Mouse (Mus musculus): ENCODE results near the gene Tmem240. TPM values are rescaled to one million over a fixed set of nuclear protein-coding genes. Genes with fewer than 3 reads are reported as not detected.

Gene Tmem240
- polyA plus RNA-seq, 1 experiment from 2014 or later, result 0.39 TPM

DNA sequence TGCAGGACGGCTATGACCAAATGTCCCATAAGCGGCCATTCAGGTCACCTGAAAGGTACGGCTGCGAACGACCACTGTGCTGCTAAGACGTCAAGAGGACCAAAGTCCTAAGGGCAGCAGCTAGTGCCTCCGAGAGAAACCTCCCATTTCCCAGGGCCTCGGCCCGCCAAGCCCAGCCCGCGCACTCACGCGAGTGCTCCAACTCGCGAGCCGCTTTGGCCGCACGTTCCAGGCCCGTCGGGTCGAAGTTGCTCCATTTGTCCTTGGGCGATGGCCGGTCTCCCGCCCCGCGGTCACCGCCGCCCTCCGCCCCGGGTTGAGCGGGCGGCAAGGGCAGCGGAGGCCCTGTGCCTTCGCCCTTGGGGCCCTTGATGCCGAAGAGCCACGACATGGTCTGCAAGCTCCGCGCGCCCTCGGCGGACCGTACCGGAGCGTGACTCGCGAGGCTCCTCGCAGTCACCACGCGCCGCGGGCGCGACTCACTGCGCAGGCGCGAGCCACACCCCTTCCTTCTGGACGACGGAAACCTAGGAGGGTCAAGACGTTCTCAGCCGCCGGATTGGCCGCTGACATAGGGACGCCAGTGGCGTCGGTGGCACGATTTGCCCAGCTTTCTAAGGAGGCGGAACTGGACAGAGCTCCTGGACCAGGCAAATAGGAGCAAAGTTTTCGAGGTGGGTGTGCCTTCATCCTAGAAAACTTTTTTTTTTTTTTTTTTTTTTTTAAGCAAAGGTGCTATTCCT, 26.2 kb downstream of the Tmem240 start, which contains the start of gene Atad3a:
TSS of gene Atad3a (minus strand) at position 481 of the 743 bp plus-strand sequence.
- H3K27me3 ChIP-seq (ENCODE audit: control insufficient read depth, insufficient read depth, low read length), result no peaks in the 10 kb centered on the region
- under 1% methylated on average over 54 of the region's 68 CpGs for WGBS
- TF ChIP-seq EP300 (optimal IDR thresholded peaks at IDR 0.05) (no peak), CTCF (IDR thresholded peaks at IDR 0.05; ENCODE audit: low read depth) (no peak)
- peak within 1 kb of the TSS; percentile 56; the same call in 1 of the 2 replicates for H3K27ac ChIP-seq (replicated peaks)
- peak within 1 kb of the TSS; percentile 94 for H3K4me2 ChIP-seq (replicated peaks; ENCODE audit: low read depth)
- peak; percentile 98 for ATAC-seq (ENCODE audit: low FRiP score, low TSS enrichment)
- H3K9ac ChIP-seq (ENCODE audit: low read length), result peak within 1 kb of the TSS; percentile 79
- no peaks in the 10 kb centered on the region; the same call in 1 of the 2 replicates for H3K4me1 ChIP-seq (replicated peaks; ENCODE audit: control insufficient read depth, insufficient read depth)
- peaks cover 1% of the 10 kb centered on the region for H3K36me3 ChIP-seq (ENCODE audit: control insufficient read depth, insufficient read depth, low read length)
- DNase-seq (ENCODE audit: low spot score), result peak; percentile 97
- peak within 1 kb of the TSS; percentile 68 for H3K4me3 ChIP-seq (ENCODE audit: low read depth, low read length)
- H3K9me3 ChIP-seq (ENCODE audit: control insufficient read depth, low read length), result no peaks in the 10 kb centered on the region

DNA sequence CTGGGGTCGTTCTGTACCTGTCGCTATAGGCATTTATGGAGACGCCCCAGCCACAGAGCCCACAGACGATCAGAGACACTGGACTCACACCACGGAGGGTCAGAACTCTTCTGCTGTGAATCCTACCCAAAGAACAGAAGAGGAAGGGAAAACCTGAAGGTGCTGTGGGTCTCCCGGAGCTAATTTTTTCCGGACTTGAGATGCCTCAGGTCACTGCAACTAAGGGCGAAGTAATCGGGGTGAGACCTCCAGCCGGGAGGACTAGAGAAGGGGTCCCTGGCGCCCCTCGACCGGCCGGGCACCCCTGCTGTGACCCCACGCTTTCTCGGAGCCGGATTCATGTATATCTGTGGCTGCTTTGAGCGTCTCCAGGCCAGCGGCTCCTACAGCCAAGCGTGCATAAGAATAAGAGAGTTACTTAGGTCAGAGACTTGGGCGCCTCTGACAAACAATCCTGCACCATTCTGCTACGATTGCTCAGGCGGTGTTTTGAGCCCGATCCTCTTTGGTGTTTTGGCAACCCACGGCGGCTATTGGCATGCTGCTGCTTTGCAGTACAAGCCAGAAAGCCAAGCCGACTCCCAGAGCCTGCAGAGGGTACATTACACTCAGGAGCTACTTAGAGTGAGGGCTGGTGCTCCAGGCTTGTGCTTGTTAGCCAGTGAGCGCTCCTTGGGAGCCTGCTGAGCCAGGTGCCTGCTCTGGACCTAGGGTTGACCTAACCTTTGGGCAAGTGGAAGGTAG, 26.9 kb downstream of the Tmem240 start:
- peak overlapping the region; percentile 73 for H3K9ac ChIP-seq (ENCODE audit: low read length)
- H3K4me3 ChIP-seq (ENCODE audit: low read depth, low read length), result peak overlapping the region; percentile 68
- no peak for DNase-seq (ENCODE audit: low spot score)
- H3K27ac ChIP-seq (replicated peaks), result no peak overlapping the region
- H3K9me3 ChIP-seq (ENCODE audit: control insufficient read depth, low read length), result no peaks in the 10 kb centered on the region
- peak; percentile 5; the same call in 1 of the 2 replicates for ATAC-seq (ENCODE audit: low FRiP score, low TSS enrichment)
- no peaks in the 10 kb centered on the region for H3K27me3 ChIP-seq (ENCODE audit: control insufficient read depth, insufficient read depth, low read length)
- no peaks in the 10 kb centered on the region; the same call in 1 of the 2 replicates for H3K36me3 ChIP-seq (ENCODE audit: control insufficient read depth, insufficient read depth, low read length)
- no peaks in the 10 kb centered on the region; the same call in 1 of the 2 replicates for H3K4me1 ChIP-seq (replicated peaks; ENCODE audit: control insufficient read depth, insufficient read depth)
- 1% methylated on average over 28 of the region's 28 CpGs for WGBS
- peak overlapping the region; percentile 94 for H3K4me2 ChIP-seq (replicated peaks; ENCODE audit: low read depth)
- TF ChIP-seq CTCF (IDR thresholded peaks at IDR 0.05; ENCODE audit: low read depth) (no peak), EP300 (optimal IDR thresholded peaks at IDR 0.05) (no peak)

- no peak overlapping the region for H3K27ac ChIP-seq (replicated peaks)
- no peak for TF ChIP-seq CTCF (IDR thresholded peaks at IDR 0.05; ENCODE audit: low read depth)
- TF ChIP-seq EP300 (optimal IDR thresholded peaks at IDR 0.05), result no peak
- H3K27me3 ChIP-seq (ENCODE audit: control insufficient read depth, insufficient read depth, low read length), result no peaks in the 10 kb centered on the region
- DNase-seq (ENCODE audit: low spot score) (no peak), ATAC-seq (ENCODE audit: low FRiP score, low TSS enrichment) (no peak)
- H3K9ac ChIP-seq (ENCODE audit: low read length), result no peak overlapping the region
- no peak overlapping the region for H3K4me3 ChIP-seq (ENCODE audit: low read depth, low read length)
- no peaks in the 10 kb centered on the region; the same call in 1 of the 2 replicates for H3K36me3 ChIP-seq (ENCODE audit: control insufficient read depth, insufficient read depth, low read length)
- H3K4me1 ChIP-seq (replicated peaks; ENCODE audit: control insufficient read depth, insufficient read depth), result no peaks in the 10 kb centered on the region; the same call in 1 of the 2 replicates
- 55% methylated on average over 3 of the region's 3 CpGs for WGBS
- no peaks in the 10 kb centered on the region for H3K9me3 ChIP-seq (ENCODE audit: control insufficient read depth, low read length)
- H3K4me2 ChIP-seq (replicated peaks; ENCODE audit: low read depth), result no peak overlapping the region
Measured at GRCm38 (mm10) chr4:155762357-155762756, 27.8 kb downstream of the Tmem240 start.

GRCm38 (mm10) chr4:155769496-155769879, 34.9 kb downstream of the Tmem240 start:
- Histone ChIP-seq H3K9me3 (ENCODE audit: control insufficient read depth, low read length) (no peaks in the 10 kb centered on the region), H3K27ac (replicated peaks) (peak overlapping the region; percentile 81), H3K27me3 (ENCODE audit: control insufficient read depth, insufficient read depth, low read length) (no peaks in the 10 kb centered on the region; the same call in 1 of the 2 replicates), H3K4me1 (replicated peaks; ENCODE audit: control insufficient read depth, insufficient read depth) (0 out of 2 replicates have a peak, but pooled peaks cover 6% of the 10 kb centered on the region), H3K4me2 (replicated peaks; ENCODE audit: low read depth) (peak overlapping the region; percentile 81), H3K36me3 (ENCODE audit: control insufficient read depth, insufficient read depth, low read length) (no peaks in the 10 kb centered on the region), H3K4me3 (ENCODE audit: low read depth, low read length) (no peak overlapping the region; the same call in 1 of the 2 replicates), H3K9ac (ENCODE audit: low read length) (peak overlapping the region; percentile 77)
- no peak for ATAC-seq (ENCODE audit: low FRiP score, low TSS enrichment)
- DNase-seq (ENCODE audit: low spot score), result no peak
- 63% methylated on average over 5 of the region's 5 CpGs for WGBS
- TF ChIP-seq CTCF (IDR thresholded peaks at IDR 0.05; ENCODE audit: low read depth) (no peak), EP300 (optimal IDR thresholded peaks at IDR 0.05) (no peak)

- H3K4me2 ChIP-seq (replicated peaks; ENCODE audit: low read depth), result peak overlapping the region; percentile 81
- ATAC-seq (ENCODE audit: low FRiP score, low TSS enrichment) (peak; percentile 92), DNase-seq (ENCODE audit: low spot score) (peak; percentile 93)
- peak overlapping the region; percentile 81 for H3K27ac ChIP-seq (replicated peaks)
- TF ChIP-seq CTCF (IDR thresholded peaks at IDR 0.05; ENCODE audit: low read depth), result peak; percentile 97
- TF ChIP-seq EP300 (optimal IDR thresholded peaks at IDR 0.05), result no peak
- WGBS, result under 1% methylated on average over 39 of the region's 39 CpGs
- H3K9me3 ChIP-seq (ENCODE audit: control insufficient read depth, low read length), result no peaks in the 10 kb centered on the region
- H3K27me3 ChIP-seq (ENCODE audit: control insufficient read depth, insufficient read depth, low read length), result no peaks in the 10 kb centered on the region; the same call in 1 of the 2 replicates
- H3K9ac ChIP-seq (ENCODE audit: low read length), result peak overlapping the region; percentile 77
- 0 out of 2 replicates have a peak, but pooled peaks cover 6% of the 10 kb centered on the region for H3K4me1 ChIP-seq (replicated peaks; ENCODE audit: control insufficient read depth, insufficient read depth)
- no peaks in the 10 kb centered on the region for H3K36me3 ChIP-seq (ENCODE audit: control insufficient read depth, insufficient read depth, low read length)
- peak overlapping the region; percentile 51 for H3K4me3 ChIP-seq (ENCODE audit: low read depth, low read length)
Measured at GRCm38 (mm10) chr4:155769880-155770512, 35.4 kb downstream of the Tmem240 start.

Measured in stomach, postnatal 0 days (tissue).